Mouse (Mus musculus) MEL (cell line): ENCODE measurements around the gene Esam. TPM values are rescaled to one million over a fixed set of nuclear protein-coding genes. Genes with fewer than 3 reads are reported as not detected.

Experiments
- DNase-seq: peaks from one replicate; pipeline ENCODE4 v3.0.0; 2011; ENCODE audit warnings: low read depth, low spot score
- H3K27ac ChIP-seq: 2 replicates; pipeline ENCODE4 v1.5.1; 2012; ENCODE audit warnings: low read depth, mild to moderate bottlenecking, control low read depth, low read length, moderate library complexity; ENCODE audit not compliant: control insufficient read depth
- H3K27me3 ChIP-seq, 2 experiments: fragments of 150-350 bp in 1 of 2; sonication (generic) in 1 of 2; 2 replicates each; pipeline ENCODE4 v1.6.1; 2012; ENCODE audit warnings: low read length in 2 of 2, mild to moderate bottlenecking in 2 of 2, improper control_type of control experiment in 1 of 2, moderate library complexity in 1 of 2; ENCODE audit not compliant: insufficient read depth in 2 of 2, control insufficient read depth in 1 of 2
- H3K36me3 ChIP-seq, 2 experiments: 2 replicates each; pipeline ENCODE4 v1.6.1; 2012 to 2014; ENCODE audit warnings: low read length in 2 of 2, improper control_type of control experiment in 1 of 2, inconsistent platforms in 1 of 2, mild to moderate bottlenecking in 1 of 2; ENCODE audit not compliant: insufficient read depth in 2 of 2, control insufficient read depth in 1 of 2
- H3K4me1 ChIP-seq, 2 experiments: fragments of 150-350 bp in 1 of 2; sonication (generic) in 1 of 2; 2 replicates each; pipeline ENCODE4 v1.6.1; 2012; ENCODE audit warnings: low read length in 2 of 2, improper control_type of control experiment in 1 of 2, mild to moderate bottlenecking in 1 of 2; ENCODE audit not compliant: insufficient read depth in 2 of 2, control insufficient read depth in 1 of 2
- H3K4me3 ChIP-seq, 2 experiments: fragments of 150-350 bp in 1 of 2; sonication (generic) in 1 of 2; 2 replicates each; pipeline ENCODE4 v1.5.1; 2012; ENCODE audit warnings: low read depth in 2 of 2, low read length in 2 of 2, mild to moderate bottlenecking in 2 of 2, moderate library complexity in 2 of 2, control low read depth in 1 of 2, improper control_type of control experiment in 1 of 2; ENCODE audit not compliant: control insufficient read depth in 1 of 2, insufficient read depth in 1 of 2
- H3K79me2 ChIP-seq: 2 replicates; pipeline ENCODE4 v1.6.1; 2012; ENCODE audit warnings: mild to moderate bottlenecking, low read length, moderate library complexity; ENCODE audit not compliant: control insufficient read depth, poor library complexity, insufficient read depth
- H3K9ac ChIP-seq: 2 replicates; pipeline ENCODE4 v1.6.1; 2012; ENCODE audit warnings: low read depth, mild to moderate bottlenecking, control low read depth, low read length, moderate library complexity; ENCODE audit not compliant: control insufficient read depth, poor library complexity, severe bottlenecking
- H3K9me3 ChIP-seq: fragments of 150-350 bp; sonication (generic); replicated peaks from 2 replicates; pipeline ENCODE4 v1.6.1; 2012; ENCODE audit warnings: mild to moderate bottlenecking, low read length, improper control_type of control experiment, moderate library complexity; ENCODE audit not compliant: insufficient read depth
- BHLHE40 ChIP-seq: IDR thresholded peaks from 2 replicates; pipeline ENCODE4 v1.6.1; 2012; ENCODE audit warnings: low read depth, mild to moderate bottlenecking, inconsistent platforms, low read length, improper control_type of control experiment, borderline replicate concordance
- CTCF ChIP-seq, 3 experiments: IDR thresholded peaks in 2 of 3; conservative IDR thresholded peaks in 1 of 3; 2 replicates each; pipeline ENCODE4 v1.5.1; 2011 to 2012; ENCODE audit warnings: low read length in 3 of 3, low read depth in 2 of 3, mild to moderate bottlenecking in 2 of 3, improper control_type of control experiment in 1 of 3, inconsistent platforms in 1 of 3, mixed read lengths in 1 of 3, moderate library complexity in 1 of 3; ENCODE audit not compliant: control insufficient read depth in 1 of 3, insufficient read depth in 1 of 3, poor library complexity in 1 of 3, severe bottlenecking in 1 of 3
- E2F4 ChIP-seq: IDR thresholded peaks from 2 replicates; pipeline ENCODE4 v1.6.1; 2011; ENCODE audit warnings: low read depth, low read length, improper control_type of control experiment, borderline replicate concordance
- JUND ChIP-seq: IDR thresholded peaks from 2 replicates; pipeline ENCODE4 v1.6.1; 2011; ENCODE audit warnings: low read depth, mild to moderate bottlenecking, improper control_type of control experiment, low read length
- KAT2A ChIP-seq: conservative IDR thresholded peaks from 2 replicates; pipeline ENCODE4 v1.6.1; 2012; ENCODE audit warnings: low read depth, low read length, improper control_type of control experiment, inconsistent platforms
- MAFK ChIP-seq: IDR thresholded peaks from 2 replicates; pipeline ENCODE4 v1.6.1; 2011; ENCODE audit warnings: low read depth, mild to moderate bottlenecking, low read length, improper control_type of control experiment, borderline replicate concordance
- MXI1 ChIP-seq: IDR thresholded peaks from 2 replicates; pipeline ENCODE4 v1.6.1; 2011; ENCODE audit warnings: mild to moderate bottlenecking, low read depth, low read length, improper control_type of control experiment
- MYB ChIP-seq: IDR thresholded peaks from 2 replicates; pipeline ENCODE4 v1.6.1; 2011; ENCODE audit warnings: mild to moderate bottlenecking, low read depth, low read length, improper control_type of control experiment
- NELFE ChIP-seq: IDR thresholded peaks from 2 replicates; pipeline ENCODE4 v1.6.1; 2011; ENCODE audit warnings: low read depth, low read length, improper control_type of control experiment
- POLR2A ChIP-seq, 2 experiments: IDR thresholded peaks; 2 replicates each; pipeline ENCODE4 v1.6.1; 2011 to 2012; ENCODE audit warnings: low read length in 2 of 2, mild to moderate bottlenecking in 2 of 2, control low read depth in 1 of 2, improper control_type of control experiment in 1 of 2, low read depth in 1 of 2, moderate library complexity in 1 of 2; ENCODE audit not compliant: control insufficient read depth in 1 of 2, insufficient read depth in 1 of 2, poor library complexity in 1 of 2
- POLR2AphosphoS2 ChIP-seq: IDR thresholded peaks from 2 replicates; pipeline ENCODE4 v1.6.1; 2011; ENCODE audit warnings: low read length, improper control_type of control experiment
- POLR2AphosphoS5 ChIP-seq: IDR thresholded peaks from 2 replicates; pipeline ENCODE4 v1.6.1; 2012; ENCODE audit warnings: low read depth, borderline replicate concordance, mild to moderate bottlenecking, inconsistent platforms, low read length, moderate library complexity, mixed read lengths
- TAL1 ChIP-seq: IDR thresholded peaks from 2 replicates; pipeline ENCODE4 v1.6.1; 2012; ENCODE audit warnings: mild to moderate bottlenecking, inconsistent platforms, low read length, moderate library complexity, mixed read lengths
- TCF12 ChIP-seq: IDR thresholded peaks from 2 replicates; pipeline ENCODE4 v1.6.1; 2014; ENCODE audit warnings: low read depth, mild to moderate bottlenecking, inconsistent platforms, low read length, improper control_type of control experiment, moderate library complexity
- UBTF ChIP-seq: IDR thresholded peaks from 2 replicates; pipeline ENCODE4 v1.6.1; 2012; ENCODE audit warnings: low read depth, mild to moderate bottlenecking, inconsistent platforms, low read length, improper control_type of control experiment, moderate library complexity, borderline replicate concordance; ENCODE audit not compliant: insufficient read depth
- USF2 ChIP-seq, 2 experiments: IDR thresholded peaks; 2 replicates each; pipeline ENCODE4 v1.6.1; 2011 to 2012; ENCODE audit warnings: improper control_type of control experiment in 2 of 2, low read length in 2 of 2, borderline replicate concordance in 1 of 2, inconsistent platforms in 1 of 2, low read depth in 1 of 2, mild to moderate bottlenecking in 1 of 2; ENCODE audit not compliant: insufficient read depth in 1 of 2
- polyA plus RNA-seq, 2 experiments: library from polyadenylated mRNA; stranded (reverse) in 1 of 2; unstranded in 1 of 2; fragments of >175 nt in 1 of 2; fragments of >200 nt in 1 of 2; gene quantifications; 2 replicates each; pipeline versions ENCODE4 v1.2.1 to v1.2.4; 2012; ENCODE audit warnings: low replicate concordance in 2 of 2, low read depth in 1 of 2; ENCODE audit not compliant: insufficient read length in 2 of 2, insufficient read depth in 1 of 2, missing spikeins in 1 of 2
- total RNA-seq: library from RNA; depleted of rRNA; stranded (reverse); fragments of 300-350 nt; gene quantifications from 2 replicates; pipeline ENCODE4 v1.2.3, GENCODE M21; 2012

Gene Esam
- total and polyA plus RNA-seq, 3 experiments, result 0.23 to 0.89 TPM; not detected in 1

- no peak overlapping the region for H3K27ac ChIP-seq
- no peak for DNase-seq
- no peaks in the 10 kb centered on the region for H3K36me3 ChIP-seq
- no peaks in the 10 kb centered on the region for H3K9me3 ChIP-seq
- H3K9ac ChIP-seq, result no peak overlapping the region
- no peaks in the 10 kb centered on the region for H3K79me2 ChIP-seq
- H3K4me1 ChIP-seq, result no peaks in the 10 kb centered on the region
- no peak overlapping the region for H3K4me3 ChIP-seq
- TF ChIP-seq MAFK, result no peak
- TF ChIP-seq BHLHE40, result no peak
- TF ChIP-seq JUND, result no peak
- no peak for TF ChIP-seq NELFE
- peak in 2 of 3 experiments; percentile 9 to 27; a peak in 3 of 6 replicates for TF ChIP-seq CTCF (IDR thresholded peaks at IDR 0.05 in 2 of 3, conservative IDR thresholded peaks at IDR 0.05 in 1 of 3; ENCODE audit: control insufficient read depth in 1 of 3, insufficient read depth in 1 of 3, low read depth in 2 of 3, low read length in 3 of 3, poor library complexity in 1 of 3, severe bottlenecking in 1 of 3)
- no peak for TF ChIP-seq POLR2AphosphoS5
- TF ChIP-seq POLR2AphosphoS2, result no peak
- no peak for TF ChIP-seq TCF12
- H3K27me3 ChIP-seq, result no peaks in the 10 kb centered on the region
These were observed 16.7 kb downstream of the Esam start for GRCm38 (mm10) chr9:37544447-37545165.

- Histone ChIP-seq H3K79me2 (no peaks in the 10 kb centered on the region), H3K9me3 (no peaks in the 10 kb centered on the region)
- no peak for TF ChIP-seq KAT2A
- no peak for TF ChIP-seq E2F4
- no peak for TF ChIP-seq MXI1
- TF ChIP-seq UBTF, result no peak
- TF ChIP-seq BHLHE40, result no peak
- TF ChIP-seq TAL1, result no peak
- TF ChIP-seq JUND, result no peak
- TF ChIP-seq USF2 (IDR thresholded peaks at IDR 0.05; ENCODE audit: borderline replicate concordance in 1 of 2, insufficient read depth in 1 of 2, low read depth in 1 of 2, low read length in 2 of 2), result no peak
- TF ChIP-seq CTCF (IDR thresholded peaks at IDR 0.05 in 2 of 3, conservative IDR thresholded peaks at IDR 0.05 in 1 of 3; ENCODE audit: control insufficient read depth in 1 of 3, insufficient read depth in 1 of 3, low read depth in 2 of 3, low read length in 3 of 3, poor library complexity in 1 of 3, severe bottlenecking in 1 of 3), result no peak
- no peak for TF ChIP-seq POLR2A (IDR thresholded peaks at IDR 0.05; ENCODE audit: control insufficient read depth in 1 of 2, insufficient read depth in 1 of 2, low read depth in 1 of 2, low read length in 2 of 2, poor library complexity in 1 of 2)
- TF ChIP-seq MYB, result no peak
- TF ChIP-seq, all 39 proteins: peak for 0
- no peaks in the 10 kb centered on the region for H3K27me3 ChIP-seq
- no peak for DNase-seq
- H3K4me3 ChIP-seq, result no peak overlapping the region
- H3K4me1 ChIP-seq, result no peaks in the 10 kb centered on the region
- H3K9ac ChIP-seq, result no peak overlapping the region
- H3K27ac ChIP-seq, result no peak overlapping the region
- H3K36me3 ChIP-seq, result no peaks in the 10 kb centered on the region
These were observed 17.3 kb downstream of the Esam start for GRCm38 (mm10) chr9:37545166-37545610.
